Mouse (Mus musculus) monocyte, adult 5-6 weeks (primary cell): ENCODE data around the gene Slc35d2. TPM values are rescaled to one million over a fixed set of nuclear protein-coding genes. Genes with fewer than 3 reads are reported as not detected.

Experiments used
- ATAC-seq: fragments of 153-309, 156-312 bp; replicated peaks from 2 replicates; pipeline ENCODE4 v1.8.0; 2017; ENCODE audit warnings: mild to moderate bottlenecking; ENCODE audit not compliant: low TSS enrichment, insufficient number of reproducible peaks, severe bottlenecking, poor library complexity, low FRiP score
- total RNA-seq: library from RNA; stranded (forward); fragments of 200-1000, 200-491, 200-594 nt; gene quantifications from 3 replicates; pipeline ENCODE4 v1.2.3, GENCODE M21; 2017

Slc35d2 gene
- total RNA-seq, 1 experiment from 2014 or later, result 36.1 TPM

GRCm38 (mm10) chr13:64123491-64124188 is 5.5 kb downstream of the Slc35d2 start:
- ATAC-seq, result no peak

- no peak for ATAC-seq
These were observed 8.4 kb downstream of the Slc35d2 start for GRCm38 (mm10) chr13:64120760-64121159.

- no peak for ATAC-seq
These were observed 11.7 kb downstream of the Slc35d2 start for GRCm38 (mm10) chr13:64117442-64117841.

GRCm38 (mm10) chr13:64110421-64110820 is 18.7 kb downstream of the Slc35d2 start:
- no peak for ATAC-seq

DNA sequence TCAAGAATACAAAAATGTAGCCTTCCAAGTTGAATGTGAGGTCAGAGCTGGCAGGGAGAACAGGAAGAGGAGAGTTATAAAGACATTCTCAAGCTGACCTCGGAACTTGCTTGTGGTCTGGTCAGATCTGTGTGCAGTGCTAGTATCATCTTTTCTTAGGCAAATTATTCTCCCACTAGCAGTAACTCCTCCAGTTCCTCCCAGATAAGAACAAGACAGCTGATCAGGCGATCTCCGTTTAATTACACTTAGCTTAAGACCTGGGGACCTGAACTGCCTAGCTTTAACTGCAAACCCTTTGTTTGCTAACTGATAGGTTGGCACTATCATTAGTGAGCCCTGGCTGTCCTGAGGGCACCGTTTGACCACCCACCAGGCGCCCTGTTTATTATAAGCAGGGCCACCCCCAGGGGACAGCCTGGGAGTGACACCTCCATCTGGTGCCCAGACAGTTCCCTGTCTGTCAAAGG is 20.8 kb downstream of the Slc35d2 start:
- no peak for ATAC-seq

GRCm38 (mm10) chr13:64107535-64107934 is 21.6 kb downstream of the Slc35d2 start:
- no peak for ATAC-seq

DNA sequence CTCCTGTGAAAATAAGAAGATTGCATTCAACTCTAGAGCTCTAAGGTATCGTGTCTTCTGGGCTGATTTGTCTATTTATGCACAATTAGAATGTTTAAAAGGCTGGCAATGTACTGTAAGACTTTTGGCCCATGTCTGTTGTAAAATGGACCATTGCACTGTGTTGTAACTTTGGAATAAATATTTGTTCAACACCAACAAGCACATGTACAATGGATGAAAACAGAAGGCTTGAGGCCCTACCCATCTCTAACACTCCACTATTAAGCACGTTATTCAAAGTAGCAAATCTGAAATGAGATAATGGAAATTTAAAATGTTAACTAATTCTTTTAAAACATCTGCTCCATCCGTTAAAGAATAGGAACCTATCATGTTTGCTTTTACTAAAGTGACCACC is 22.1 kb downstream of the Slc35d2 start:
- no peak for ATAC-seq

- ATAC-seq, result no peak
These were observed 23.5 kb downstream of the Slc35d2 start for GRCm38 (mm10) chr13:64105690-64106089.

DNA sequence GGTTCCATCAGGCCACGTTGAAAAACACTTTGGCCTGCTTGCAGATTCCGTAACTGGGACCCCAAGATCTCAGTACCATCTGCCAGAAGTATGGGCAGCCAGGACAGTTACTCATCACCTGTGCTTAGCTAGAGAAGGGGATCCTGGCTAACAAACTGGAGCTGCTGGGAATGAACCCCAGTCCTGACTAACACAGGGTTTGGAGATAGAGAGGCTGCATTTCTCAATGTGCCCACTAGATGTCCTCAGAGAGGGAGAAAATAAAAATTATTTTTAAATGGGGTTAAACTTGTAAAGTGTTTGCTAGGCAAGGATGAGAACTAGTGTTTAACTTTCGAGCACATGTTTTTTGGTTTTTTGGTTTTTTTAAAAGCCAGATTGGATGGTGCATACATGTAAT is 29.0 kb downstream of the Slc35d2 start:
- ATAC-seq, result no peak; the same call in 1 of the 2 replicates

DNA sequence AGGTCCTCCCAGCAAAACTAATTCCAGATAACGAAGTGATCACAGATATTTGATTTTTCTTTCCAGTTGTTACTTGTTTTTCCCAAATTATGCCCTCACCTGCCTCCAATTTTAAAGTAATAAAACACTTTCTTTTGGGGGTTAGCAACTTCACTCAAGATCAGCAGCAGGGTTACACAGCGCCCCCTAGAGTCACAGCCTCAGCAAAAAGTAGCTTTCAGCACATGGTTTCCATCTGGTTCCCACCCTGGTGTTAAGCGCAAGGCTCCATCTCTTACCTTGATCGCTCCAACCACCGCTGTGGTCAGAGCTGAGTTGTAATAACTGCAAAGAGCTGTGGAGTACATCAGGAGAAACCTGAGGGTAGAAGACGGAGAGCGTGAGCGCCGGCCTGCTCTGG is 30.2 kb downstream of the Slc35d2 start:
- ATAC-seq, result no peak; the same call in 1 of the 2 replicates

GRCm38 (mm10) chr13:64093341-64093740 is 35.8 kb downstream of the Slc35d2 start:
- 0 out of 2 replicates have a peak, but pooled peaks have one; percentile 59 for ATAC-seq

DNA sequence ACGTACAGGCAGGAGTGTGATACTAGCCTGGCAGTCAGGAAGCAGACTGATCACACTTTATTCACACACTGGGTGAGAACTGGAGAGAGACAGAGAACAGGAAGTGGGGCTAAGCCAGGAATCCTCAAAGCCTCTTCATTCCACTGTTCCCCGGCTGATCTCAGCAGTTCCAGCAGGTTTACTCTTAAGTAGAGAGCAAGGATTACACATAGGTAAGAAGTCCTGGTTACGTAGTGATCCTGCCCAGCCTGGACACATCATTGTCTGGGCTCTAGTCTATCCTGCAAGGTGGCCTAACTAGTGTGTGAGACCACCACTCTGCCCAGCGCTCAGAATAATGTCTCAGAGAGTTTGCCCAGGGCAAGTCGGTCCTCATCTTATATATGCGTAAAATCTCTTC is 36.4 kb downstream of the Slc35d2 start:
- ATAC-seq, result no peak

GRCm38 (mm10) chr13:64092141-64092540 is 37.0 kb downstream of the Slc35d2 start:
- no peak for ATAC-seq

DNA sequence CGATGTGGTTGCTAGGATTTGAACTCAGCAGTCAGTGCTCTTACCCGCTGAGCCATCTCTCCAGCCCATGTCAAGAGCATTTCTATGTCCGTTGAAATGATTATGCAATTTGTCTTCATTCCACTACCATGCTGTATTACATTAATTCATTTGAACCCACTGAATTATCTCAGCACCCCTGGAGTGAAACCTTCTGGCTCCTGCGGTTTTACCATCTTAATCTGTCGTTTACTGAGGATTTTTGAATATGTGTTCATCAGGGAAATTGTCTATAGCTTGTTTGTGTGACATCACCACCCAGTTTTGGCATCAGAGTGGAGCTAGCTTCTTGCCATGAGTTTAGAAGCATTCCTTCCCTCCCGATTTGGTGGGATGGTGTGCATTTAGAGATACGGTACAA is 38.2 kb downstream of the Slc35d2 start:
- no peak for ATAC-seq

DNA sequence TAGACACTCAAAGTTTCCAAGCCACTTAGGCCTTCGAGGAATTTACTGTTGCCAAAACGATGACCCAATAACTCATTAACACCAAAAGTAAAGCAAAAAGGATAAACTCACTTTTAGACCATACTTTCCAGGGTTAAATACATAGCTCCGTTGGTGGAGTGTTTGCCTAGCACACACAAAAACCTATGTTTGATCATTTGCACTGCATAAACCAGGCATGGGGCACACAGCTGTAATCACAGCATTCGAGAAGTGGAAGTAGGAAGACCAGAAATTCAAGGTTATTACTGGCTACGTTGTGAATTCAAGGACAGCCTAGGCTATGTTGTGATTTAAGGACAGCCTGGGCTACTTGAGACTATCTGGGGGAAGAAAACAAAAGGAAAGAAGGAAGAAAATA is 38.9 kb downstream of the Slc35d2 start:
- ATAC-seq, result no peak

DNA sequence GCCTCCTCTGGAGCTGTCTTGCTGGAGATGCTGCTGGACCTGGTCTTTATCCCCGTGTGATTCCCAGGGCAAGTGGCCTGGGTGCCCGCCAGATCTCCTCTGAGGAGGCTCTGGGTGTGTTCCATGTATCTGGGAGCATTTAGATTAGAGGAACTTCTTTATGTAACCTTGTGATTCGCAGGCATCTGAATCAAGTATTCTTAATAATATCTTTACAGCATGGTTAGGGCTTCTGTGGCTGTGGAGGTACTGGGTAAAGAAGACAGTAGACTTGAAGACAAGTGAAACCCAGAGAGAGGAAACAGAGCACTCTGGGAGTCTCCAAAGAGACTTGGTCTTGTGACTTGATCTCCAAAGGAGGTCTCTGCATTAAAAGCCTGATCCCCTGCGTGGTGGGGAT is 40.0 kb downstream of the Slc35d2 start, which contains the start of gene Hsd17b3:
Hsd17b3 (minus strand) TSS at position 101 of the 400 bp plus-strand sequence.
- no peak for ATAC-seq

DNA sequence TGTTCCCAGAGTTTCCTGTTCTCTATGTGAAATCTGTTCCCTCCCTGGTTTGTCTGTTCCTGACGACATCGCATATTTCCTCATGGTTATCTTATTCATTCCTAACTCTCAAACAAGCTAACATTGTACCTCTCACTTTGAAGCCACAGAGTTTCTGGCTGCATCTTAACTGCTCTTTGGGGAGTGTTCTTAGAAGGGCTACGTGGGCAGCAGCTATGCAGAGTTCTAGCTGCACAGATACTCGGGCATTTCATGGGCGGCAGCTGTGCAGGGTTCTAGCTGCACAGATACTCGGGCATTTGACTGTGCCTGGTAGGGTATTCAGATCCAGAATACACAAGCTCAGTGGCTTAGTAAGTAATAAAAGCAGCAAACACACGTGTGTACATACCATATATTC is 41.1 kb downstream of the Slc35d2 start:
- ATAC-seq, result no peak

DNA sequence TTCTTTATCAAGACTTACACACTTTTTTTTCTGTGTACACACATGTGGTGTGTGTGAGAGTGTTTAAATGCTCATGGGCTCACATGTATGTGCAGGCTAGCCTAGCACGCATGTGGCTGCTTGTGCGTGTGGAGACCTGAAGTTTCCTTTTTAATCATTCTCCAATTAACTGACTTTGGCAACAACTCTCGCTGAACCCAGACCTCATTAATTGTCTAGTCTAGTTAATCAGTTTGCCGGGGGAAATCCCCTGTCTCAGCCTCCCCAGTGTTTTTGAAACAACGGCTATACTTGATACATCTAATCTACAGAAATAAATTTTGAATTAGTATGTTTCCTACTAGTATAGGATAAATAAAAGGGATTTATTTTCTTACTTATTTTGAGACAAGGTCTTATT is 43.1 kb downstream of the Slc35d2 start:
- no peak for ATAC-seq

DNA sequence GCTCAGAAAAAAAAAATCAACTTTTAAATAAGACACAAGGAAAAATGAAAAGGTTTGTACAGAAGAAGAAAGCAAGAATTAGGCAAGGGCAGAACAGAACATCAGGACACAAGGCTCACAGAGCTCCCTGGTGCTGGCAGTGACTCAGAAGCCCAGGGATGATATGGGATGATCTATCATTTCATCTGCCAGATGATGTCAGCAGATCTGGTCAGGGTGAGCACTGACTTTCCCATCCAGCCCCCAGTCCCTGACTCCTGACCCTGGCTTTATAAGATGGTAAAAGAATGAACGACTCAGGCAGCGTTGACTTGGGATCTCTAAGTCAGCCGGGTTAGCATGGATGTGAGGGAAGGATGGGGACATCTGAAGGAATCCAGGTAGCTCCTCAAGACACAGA is 45.8 kb downstream of the Slc35d2 start:
- ATAC-seq, result no peak

DNA sequence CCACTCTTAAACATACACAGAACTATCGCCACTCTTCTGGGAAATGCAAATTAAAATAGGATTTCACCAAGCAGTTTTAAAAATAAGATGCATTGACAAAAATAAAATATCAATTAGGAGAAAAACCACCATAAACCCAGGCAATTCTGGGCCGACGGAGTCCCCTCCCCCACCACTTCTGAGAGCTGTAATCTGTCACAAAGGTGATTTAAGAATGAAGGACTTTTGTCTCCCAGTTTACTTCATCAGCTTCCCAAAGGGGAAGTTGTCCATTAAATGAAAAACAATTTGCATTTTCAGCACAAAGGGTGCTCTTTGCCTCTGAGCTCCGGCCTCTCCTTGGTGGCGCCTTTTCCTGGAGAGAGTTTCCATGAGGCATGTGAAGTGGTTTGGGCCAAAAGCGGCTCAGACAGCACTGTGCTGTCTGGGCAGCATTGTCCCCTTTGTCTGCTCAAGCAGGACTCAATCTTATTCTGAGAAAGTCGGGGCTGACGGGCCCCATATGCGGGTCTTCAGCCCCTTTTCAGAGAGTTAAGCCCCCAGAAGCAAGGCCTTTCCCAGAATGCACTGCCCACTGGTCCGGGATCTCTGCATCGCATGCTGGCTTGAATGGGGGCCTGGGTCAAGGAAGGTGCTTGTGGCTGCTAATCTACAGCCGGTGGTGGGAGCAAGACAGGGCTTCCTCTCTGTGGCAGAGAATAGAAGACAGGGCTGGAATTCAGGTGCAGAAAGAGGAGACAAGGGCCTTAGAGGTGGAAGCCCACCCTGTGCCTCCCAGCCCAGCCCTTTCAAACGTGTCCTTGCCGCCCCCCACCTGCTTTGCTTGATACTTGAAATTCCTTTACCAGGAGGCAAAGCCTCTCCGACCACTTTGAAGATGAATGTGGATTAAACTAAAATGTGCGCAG is 47.9 kb downstream of the Slc35d2 start:
- ATAC-seq, result no peak
